Mouse (Mus musculus): Measurements from ENCODE around the gene Myo6. TPM values are rescaled to one million over a fixed set of nuclear protein-coding genes. Genes with fewer than 3 reads are reported as not detected.

Gene Myo6
- polyA plus RNA-seq, 1 experiment from 2014 or later = 14.8 TPM

DNA sequence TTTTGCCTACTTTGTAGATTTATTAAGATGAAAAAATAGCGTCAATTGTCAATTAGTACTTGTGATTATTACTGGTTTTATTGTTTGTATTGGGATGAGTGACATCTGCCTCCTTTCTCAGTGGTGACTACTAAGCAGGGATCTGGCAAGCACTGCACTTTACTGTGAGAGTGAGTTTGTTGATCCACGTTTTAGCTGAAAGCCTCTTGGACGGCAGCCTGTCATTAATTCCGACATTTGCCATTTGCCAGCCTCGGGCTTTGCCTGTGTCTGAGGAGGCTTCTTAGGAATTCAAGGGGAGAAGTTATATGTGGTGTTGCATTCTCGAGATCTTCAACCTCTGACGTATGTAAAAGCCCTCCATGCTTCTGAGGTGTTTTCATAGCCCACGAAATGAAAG is 168.6 kb downstream of the Myo6 start:
- Histone ChIP-seq H3K9ac (no peak overlapping the region), H3K27ac (ENCODE audit: poor library complexity, severe bottlenecking) (no peak overlapping the region), H3K36me3 (no peaks in the 10 kb centered on the region), H3K4me3 (no peak overlapping the region), H3K9me3 (replicated peaks) (no peaks in the 10 kb centered on the region), H3K4me2 (no peak overlapping the region), H3K27me3 (replicated peaks) (no peaks in the 10 kb centered on the region), H3K4me1 (replicated peaks) (peaks cover 3% of the 10 kb centered on the region)
- ATAC-seq (ENCODE audit: insufficient number of reproducible peaks, low FRiP score) = no peak
- 46% methylated on average over 8 of the region's 8 CpGs for WGBS

DNA sequence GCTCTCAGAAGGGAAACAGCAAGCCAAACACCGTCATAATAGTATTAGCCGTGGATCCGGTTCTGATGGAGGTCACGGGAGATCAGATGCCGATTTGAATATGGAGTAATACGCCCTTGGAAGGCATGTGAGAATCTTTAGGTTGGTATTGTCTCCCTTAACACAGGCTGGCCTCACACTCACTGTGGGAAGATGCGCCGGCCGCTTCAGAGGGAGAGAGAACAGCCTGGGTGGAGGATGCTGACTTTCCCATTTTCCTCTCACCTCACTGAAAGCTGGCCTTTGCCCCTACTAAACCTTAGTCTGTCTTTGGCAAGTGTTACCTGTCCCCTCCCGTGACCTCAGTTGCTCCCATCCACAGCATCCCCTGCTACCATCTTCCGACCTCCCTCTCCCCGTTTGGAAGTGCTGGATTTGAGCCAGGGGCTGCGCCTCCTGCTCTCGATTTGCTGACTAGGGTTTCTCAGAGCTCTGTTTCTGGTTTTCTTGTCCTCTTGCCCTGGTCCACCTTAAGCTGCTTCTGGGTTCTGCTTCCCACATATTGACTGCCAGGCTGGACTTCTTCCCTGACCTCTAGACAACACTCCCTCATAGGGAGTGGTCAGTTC is 169.3 kb downstream of the Myo6 start:
- peaks cover 3% of the 10 kb centered on the region for H3K4me1 ChIP-seq (replicated peaks)
- H3K4me3 ChIP-seq = no peak overlapping the region
- H3K9ac ChIP-seq = no peak overlapping the region
- H3K4me2 ChIP-seq = no peak overlapping the region
- H3K9me3 ChIP-seq (replicated peaks) = no peaks in the 10 kb centered on the region
- WGBS = 69% methylated on average over 14 of the region's 14 CpGs
- no peak for ATAC-seq (ENCODE audit: insufficient number of reproducible peaks, low FRiP score)
- H3K36me3 ChIP-seq = no peaks in the 10 kb centered on the region
- H3K27me3 ChIP-seq (replicated peaks) = no peaks in the 10 kb centered on the region
- H3K27ac ChIP-seq (ENCODE audit: poor library complexity, severe bottlenecking) = no peak overlapping the region

DNA sequence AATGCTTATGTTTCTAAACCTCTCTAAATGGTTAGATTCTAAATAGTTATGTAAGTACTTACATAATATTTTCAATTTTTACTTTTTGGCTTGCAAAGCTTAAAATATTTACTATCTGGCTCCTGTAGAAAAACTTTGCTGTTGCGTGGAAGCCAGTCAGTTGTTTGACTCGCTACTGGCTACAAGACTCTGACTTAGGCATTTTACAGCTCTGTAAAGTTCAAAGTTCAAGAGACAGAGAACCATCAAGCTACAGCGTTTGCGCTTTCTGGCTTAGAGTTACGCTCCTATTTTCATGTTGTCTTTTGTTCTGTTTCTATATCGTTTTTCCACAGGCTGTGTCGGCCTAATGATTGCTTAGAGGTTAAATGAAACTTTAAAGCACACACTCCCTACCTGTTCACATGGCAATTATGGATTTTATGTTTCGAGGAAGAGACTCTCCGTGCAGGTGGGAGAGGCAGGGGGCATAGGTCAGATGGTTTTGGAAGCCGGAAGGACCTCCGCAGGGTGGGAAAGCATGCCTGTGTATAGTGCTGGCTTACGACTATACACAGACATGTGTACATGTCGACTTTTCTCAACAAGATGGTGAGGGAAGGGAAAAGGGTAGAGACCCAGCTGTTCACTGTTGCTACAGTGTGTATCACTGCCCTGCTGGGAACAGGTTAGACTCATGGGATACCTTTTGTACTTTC is 171.0 kb downstream of the Myo6 start:
- Histone ChIP-seq H3K9me3 (replicated peaks) (no peaks in the 10 kb centered on the region), H3K36me3 (no peaks in the 10 kb centered on the region), H3K27me3 (replicated peaks) (no peaks in the 10 kb centered on the region), H3K4me2 (no peak overlapping the region), H3K27ac (ENCODE audit: poor library complexity, severe bottlenecking) (no peak overlapping the region), H3K9ac (no peak overlapping the region), H3K4me1 (replicated peaks) (peaks cover 3% of the 10 kb centered on the region), H3K4me3 (no peak overlapping the region)
- 83% methylated on average over 13 of the region's 13 CpGs for WGBS
- ATAC-seq (ENCODE audit: insufficient number of reproducible peaks, low FRiP score) = no peak

DNA sequence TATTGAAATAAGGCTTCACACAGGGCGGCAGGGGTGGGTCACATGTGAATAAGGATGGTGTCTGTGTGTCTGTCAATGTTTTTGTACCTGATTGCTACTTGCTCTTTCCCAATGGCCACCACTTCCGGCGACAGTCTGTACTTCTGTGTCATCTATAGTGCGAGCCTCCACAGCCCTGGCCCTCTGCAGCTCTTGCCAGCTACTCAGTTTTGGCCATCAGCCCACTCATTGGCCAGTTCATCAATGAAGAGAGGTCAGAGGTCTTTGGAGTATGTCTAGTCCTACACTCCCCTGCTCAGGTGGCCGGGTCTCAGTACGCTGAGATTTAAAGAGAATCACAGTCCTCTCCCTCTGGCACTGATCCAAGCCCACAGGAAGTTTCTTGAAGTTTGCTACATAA is 173.2 kb downstream of the Myo6 start:
- Histone ChIP-seq H3K9me3 (replicated peaks) (no peaks in the 10 kb centered on the region), H3K36me3 (no peaks in the 10 kb centered on the region), H3K4me1 (replicated peaks) (no peaks in the 10 kb centered on the region), H3K9ac (no peak overlapping the region), H3K4me3 (no peak overlapping the region), H3K27ac (ENCODE audit: poor library complexity, severe bottlenecking) (no peak overlapping the region), H3K27me3 (replicated peaks) (no peaks in the 10 kb centered on the region), H3K4me2 (no peak overlapping the region)
- no peak for ATAC-seq (ENCODE audit: insufficient number of reproducible peaks, low FRiP score)
- 85% methylated on average over 6 of the region's 6 CpGs for WGBS

DNA sequence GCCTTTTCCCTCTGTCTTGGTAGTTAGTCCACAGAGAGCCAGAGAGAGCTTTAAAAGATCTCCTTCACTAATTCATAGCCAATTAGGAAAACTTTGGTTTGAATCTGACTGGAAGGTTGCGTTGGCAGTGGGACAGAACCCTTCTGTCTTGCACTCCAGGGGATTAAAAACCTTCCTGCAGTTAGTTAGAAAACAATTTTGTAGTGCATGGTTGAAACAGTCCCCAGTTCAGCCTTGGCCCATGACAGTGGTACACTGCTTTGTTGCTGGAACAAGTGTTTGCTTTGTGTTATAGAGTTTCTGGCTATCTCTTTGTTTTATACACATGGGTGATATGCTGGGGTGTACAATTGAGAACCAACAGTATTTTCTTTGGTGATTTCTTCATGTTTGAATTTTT is 176.1 kb downstream of the Myo6 start:
- no peaks in the 10 kb centered on the region for H3K4me1 ChIP-seq (replicated peaks)
- 78% methylated on average over 1 of the region's 1 CpGs for WGBS
- no peaks in the 10 kb centered on the region for H3K36me3 ChIP-seq
- no peak overlapping the region for H3K27ac ChIP-seq (ENCODE audit: poor library complexity, severe bottlenecking)
- H3K27me3 ChIP-seq (replicated peaks) = no peaks in the 10 kb centered on the region
- no peak overlapping the region for H3K4me2 ChIP-seq
- H3K9me3 ChIP-seq (replicated peaks) = no peaks in the 10 kb centered on the region
- no peak for ATAC-seq (ENCODE audit: insufficient number of reproducible peaks, low FRiP score)
- H3K4me3 ChIP-seq = no peak overlapping the region
- no peak overlapping the region for H3K9ac ChIP-seq

DNA sequence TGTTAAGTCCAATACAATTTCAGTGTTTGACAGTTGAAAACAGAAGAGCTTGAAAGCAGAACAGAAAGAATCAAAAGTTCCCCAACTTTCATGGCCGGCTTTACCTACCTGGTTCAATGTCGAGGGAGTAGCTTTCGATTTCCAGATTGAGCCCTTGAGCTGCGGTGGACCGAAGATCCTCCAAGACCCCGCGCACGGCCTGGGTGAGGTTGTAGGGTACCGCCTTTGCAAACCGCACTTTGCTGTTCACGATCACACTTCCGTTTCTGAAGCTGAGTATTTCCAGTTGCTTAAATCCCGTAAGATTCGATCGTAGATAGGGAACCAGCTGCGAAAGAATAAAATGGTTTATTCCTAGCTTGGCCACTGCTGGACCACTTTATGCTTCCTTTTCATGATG is 176.9 kb downstream of the Myo6 start:
- no peak overlapping the region for H3K27ac ChIP-seq (ENCODE audit: poor library complexity, severe bottlenecking)
- no peak overlapping the region for H3K4me3 ChIP-seq
- H3K4me1 ChIP-seq (replicated peaks) = no peaks in the 10 kb centered on the region
- no peak overlapping the region for H3K4me2 ChIP-seq
- H3K9ac ChIP-seq = no peak overlapping the region
- WGBS = 93% methylated on average over 16 of the region's 16 CpGs
- no peaks in the 10 kb centered on the region for H3K27me3 ChIP-seq (replicated peaks)
- ATAC-seq (ENCODE audit: insufficient number of reproducible peaks, low FRiP score) = no peak
- no peaks in the 10 kb centered on the region for H3K36me3 ChIP-seq
- H3K9me3 ChIP-seq (replicated peaks) = no peaks in the 10 kb centered on the region

DNA sequence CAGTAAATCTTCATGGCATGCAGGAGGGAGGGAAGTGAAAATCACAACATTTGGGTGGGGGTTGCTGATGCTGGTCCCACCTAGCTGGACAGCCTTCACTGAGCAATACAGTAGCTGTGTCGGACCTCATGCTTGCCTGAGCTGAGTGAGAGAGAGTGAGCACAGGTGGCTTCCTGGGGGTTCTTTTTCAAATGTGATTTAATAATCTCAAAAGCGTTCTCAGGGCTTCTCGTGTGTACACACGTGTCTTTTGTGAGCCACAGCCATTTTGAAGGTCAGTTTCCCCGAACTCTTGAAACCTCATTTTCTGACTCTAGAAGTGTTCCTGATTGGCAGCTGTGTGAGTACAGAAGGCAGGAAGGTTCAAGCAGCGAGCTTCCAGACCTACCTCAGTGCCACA is 177.7 kb downstream of the Myo6 start:
- 81% methylated on average over 6 of the region's 6 CpGs for WGBS
- H3K27ac ChIP-seq (ENCODE audit: poor library complexity, severe bottlenecking) = no peak overlapping the region
- no peak overlapping the region for H3K4me2 ChIP-seq
- no peak overlapping the region for H3K4me3 ChIP-seq
- no peak overlapping the region for H3K9ac ChIP-seq
- no peak for ATAC-seq (ENCODE audit: insufficient number of reproducible peaks, low FRiP score)
- H3K27me3 ChIP-seq (replicated peaks) = no peaks in the 10 kb centered on the region
- no peaks in the 10 kb centered on the region for H3K4me1 ChIP-seq (replicated peaks)
- no peaks in the 10 kb centered on the region for H3K9me3 ChIP-seq (replicated peaks)
- H3K36me3 ChIP-seq = no peaks in the 10 kb centered on the region

DNA sequence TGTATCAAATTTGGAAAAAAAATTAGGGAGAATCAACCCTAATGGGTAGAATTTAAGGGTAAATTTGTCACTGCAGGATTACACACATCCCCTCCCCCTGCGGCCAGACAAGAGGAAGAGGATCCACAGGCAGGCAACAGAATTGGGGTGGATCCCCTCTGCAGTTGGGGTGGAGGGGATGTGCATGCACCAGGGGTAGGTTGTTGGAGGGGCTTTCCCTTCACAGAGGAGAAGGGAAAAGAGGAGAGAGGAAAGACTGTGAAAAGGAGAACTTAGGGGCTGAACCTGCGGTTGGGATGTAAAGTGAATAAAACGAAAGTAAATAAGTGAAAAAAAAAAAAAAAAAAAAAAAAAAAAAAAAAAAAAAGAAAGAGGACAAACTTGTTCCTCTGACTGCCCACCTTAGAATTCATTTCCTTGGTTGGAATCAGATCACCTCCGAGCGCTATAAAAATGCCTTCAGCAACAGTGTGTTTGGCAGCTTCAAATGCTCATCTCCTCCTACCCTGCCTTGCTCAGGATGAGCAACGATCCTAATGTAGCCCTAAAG is 179.7 kb downstream of the Myo6 start:
- no peak overlapping the region for H3K9ac ChIP-seq
- H3K27me3 ChIP-seq (replicated peaks) = no peaks in the 10 kb centered on the region
- ATAC-seq (ENCODE audit: insufficient number of reproducible peaks, low FRiP score) = no peak
- no peaks in the 10 kb centered on the region for H3K36me3 ChIP-seq
- no peaks in the 10 kb centered on the region for H3K9me3 ChIP-seq (replicated peaks)
- no peak overlapping the region for H3K27ac ChIP-seq (ENCODE audit: poor library complexity, severe bottlenecking)
- no peak overlapping the region for H3K4me2 ChIP-seq
- 90% methylated on average over 6 of the region's 6 CpGs for whole genome bisulfite sequencing
- H3K4me3 ChIP-seq = no peak overlapping the region
- no peaks in the 10 kb centered on the region for H3K4me1 ChIP-seq (replicated peaks)

DNA sequence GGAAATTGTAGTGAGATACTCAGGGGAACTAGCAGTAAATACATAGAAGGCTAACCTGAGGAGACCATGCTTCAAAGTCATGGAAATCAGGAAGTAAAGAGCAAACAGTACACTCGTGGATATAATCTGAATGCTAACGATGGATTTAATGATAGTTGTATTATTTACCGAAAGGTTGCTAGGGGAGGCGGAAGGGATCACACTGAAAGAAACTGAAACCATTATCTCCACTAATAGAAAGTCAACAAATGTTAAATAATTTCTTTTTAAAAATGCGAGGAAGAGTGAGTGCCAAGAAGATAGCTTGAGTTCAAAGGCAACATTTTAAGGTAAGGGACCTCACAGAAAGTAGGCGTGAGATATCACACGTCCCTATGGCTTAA is 186.5 kb downstream of the Myo6 start:
- Histone ChIP-seq H3K9me3 (replicated peaks) (0 out of 2 replicates have a peak, but pooled peaks cover 4% of the 10 kb centered on the region), H3K27me3 (replicated peaks) (no peaks in the 10 kb centered on the region), H3K36me3 (no peaks in the 10 kb centered on the region), H3K27ac (ENCODE audit: poor library complexity, severe bottlenecking) (no peak overlapping the region), H3K4me1 (replicated peaks) (no peaks in the 10 kb centered on the region), H3K4me3 (no peak overlapping the region), H3K4me2 (peak overlapping the region; percentile 40), H3K9ac (no peak overlapping the region)
- WGBS = 66% methylated on average over 7 of the region's 7 CpGs
- no peak for ATAC-seq (ENCODE audit: insufficient number of reproducible peaks, low FRiP score)

DNA sequence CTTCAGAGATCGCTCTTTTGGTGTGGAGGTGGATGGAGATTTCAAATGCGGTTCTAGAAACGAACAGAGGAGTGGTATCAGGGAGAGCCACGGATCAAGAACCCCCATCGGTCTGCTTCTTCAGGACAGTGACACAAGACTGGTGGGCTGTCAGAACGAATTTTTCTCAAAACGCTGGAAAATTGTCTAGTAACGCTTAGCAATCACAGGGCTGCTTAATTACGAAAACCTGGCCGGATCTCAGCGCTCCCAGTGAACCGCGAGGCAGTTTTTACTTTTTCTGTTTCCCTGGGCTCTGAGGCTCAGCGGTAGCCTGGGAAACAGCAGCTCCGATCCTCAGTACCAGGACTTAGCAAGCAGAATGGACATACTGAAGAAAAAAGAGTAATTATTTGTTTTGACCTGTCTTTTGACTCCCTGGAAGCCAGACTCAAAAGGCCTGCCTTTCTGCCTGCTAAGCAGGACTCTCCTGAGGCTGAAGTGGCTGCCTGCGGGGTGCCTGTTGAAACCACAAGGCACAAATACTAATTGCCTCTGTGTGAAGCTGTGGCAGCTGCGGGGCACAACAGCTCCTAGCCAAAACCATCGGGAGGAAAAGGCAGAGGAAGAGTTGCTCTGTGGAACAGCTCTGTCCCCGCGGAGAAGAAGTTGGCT is 187.0 kb downstream of the Myo6 start:
- no peaks in the 10 kb centered on the region for H3K27me3 ChIP-seq (replicated peaks)
- H3K9ac ChIP-seq = no peak overlapping the region
- no peak for ATAC-seq (ENCODE audit: insufficient number of reproducible peaks, low FRiP score)
- H3K4me2 ChIP-seq = peak overlapping the region; percentile 40
- no peak overlapping the region for H3K4me3 ChIP-seq
- WGBS = 44% methylated on average over 20 of the region's 20 CpGs
- H3K4me1 ChIP-seq (replicated peaks) = no peaks in the 10 kb centered on the region
- 0 out of 2 replicates have a peak, but pooled peaks cover 4% of the 10 kb centered on the region for H3K9me3 ChIP-seq (replicated peaks)
- no peak overlapping the region for H3K27ac ChIP-seq (ENCODE audit: poor library complexity, severe bottlenecking)
- H3K36me3 ChIP-seq = no peaks in the 10 kb centered on the region

DNA sequence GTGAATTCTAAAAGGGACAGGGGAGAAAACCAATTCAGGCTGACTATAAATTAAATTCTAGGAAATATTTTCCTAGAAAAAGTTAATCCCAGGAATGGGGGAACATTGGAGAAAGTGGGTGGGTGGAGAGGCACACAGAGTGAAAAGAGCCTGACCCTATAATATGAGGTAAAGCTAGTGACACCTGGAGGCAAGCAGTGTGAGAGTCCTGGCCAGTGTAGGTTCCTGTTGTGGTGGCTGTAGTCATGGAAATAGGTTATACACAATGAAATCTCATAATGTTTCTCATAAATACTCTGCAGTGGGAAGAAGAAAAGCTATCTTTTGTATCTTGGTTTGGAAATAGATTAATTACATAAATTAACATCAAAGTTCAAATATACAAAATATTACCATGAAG is 195.2 kb downstream of the Myo6 start:
- H3K4me2 ChIP-seq = no peak overlapping the region
- H3K27me3 ChIP-seq (replicated peaks) = no peaks in the 10 kb centered on the region
- no peak overlapping the region for H3K9ac ChIP-seq
- no peaks in the 10 kb centered on the region for H3K36me3 ChIP-seq
- no peak overlapping the region for H3K27ac ChIP-seq (ENCODE audit: poor library complexity, severe bottlenecking)
- ATAC-seq (ENCODE audit: insufficient number of reproducible peaks, low FRiP score) = no peak
- H3K9me3 ChIP-seq (replicated peaks) = no peaks in the 10 kb centered on the region
- H3K4me3 ChIP-seq = no peak overlapping the region
- no peaks in the 10 kb centered on the region; the same call in 1 of the 2 replicates for H3K4me1 ChIP-seq (replicated peaks)

Data from heart, embryonic 12.5 days (tissue).